Mouse (Mus musculus) heart, postnatal 0 days (tissue): ENCODE results near the gene Uhrf2.

Experiments
- CTCF ChIP-seq: IDR thresholded peaks from 2 replicates; pipeline ENCODE4 v1.5.1; 2016; ENCODE audit warnings: antibody characterized with exemption, control low read depth, low read depth
- EP300 ChIP-seq: IDR thresholded peaks from 2 replicates; pipeline ENCODE4 v1.6.1; 2016; ENCODE audit warnings: antibody characterized with exemption, low read depth

GRCm38 (mm10) chr19:30030636-30031467 is 539 bp downstream of the Uhrf2 start:
- no peak for TF ChIP-seq CTCF
- no peak for TF ChIP-seq EP300
